Mouse (Mus musculus) lung, postnatal 14 days (tissue): Measurements from ENCODE around the gene Ybx1.

Experiments
- DNase-seq: peaks from one replicate; pipeline ENCODE4 v3.0.0; 2021

Ybx1 gene

DNA sequence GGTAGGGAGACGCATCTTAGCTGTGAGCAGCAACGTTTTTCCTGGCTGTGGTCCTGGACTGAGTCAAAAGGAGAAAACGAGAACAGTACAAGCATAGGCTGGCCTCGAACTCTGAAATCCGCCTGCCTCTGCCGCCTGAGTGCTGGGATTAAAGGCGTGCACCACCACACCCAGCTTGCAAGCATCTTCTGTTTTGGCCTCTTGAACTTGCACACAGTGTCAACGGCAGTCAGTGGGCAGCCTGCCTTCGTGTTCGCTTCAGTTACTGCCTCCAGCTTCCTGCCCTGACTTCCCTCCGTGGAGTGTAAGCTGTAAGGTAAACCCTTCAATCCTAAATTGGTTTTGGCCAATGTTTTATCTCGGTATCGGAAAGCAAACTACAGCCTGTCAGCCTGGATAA lies 27.8 kb downstream of the Ybx1 start:
- DNase-seq = no peak

DNA sequence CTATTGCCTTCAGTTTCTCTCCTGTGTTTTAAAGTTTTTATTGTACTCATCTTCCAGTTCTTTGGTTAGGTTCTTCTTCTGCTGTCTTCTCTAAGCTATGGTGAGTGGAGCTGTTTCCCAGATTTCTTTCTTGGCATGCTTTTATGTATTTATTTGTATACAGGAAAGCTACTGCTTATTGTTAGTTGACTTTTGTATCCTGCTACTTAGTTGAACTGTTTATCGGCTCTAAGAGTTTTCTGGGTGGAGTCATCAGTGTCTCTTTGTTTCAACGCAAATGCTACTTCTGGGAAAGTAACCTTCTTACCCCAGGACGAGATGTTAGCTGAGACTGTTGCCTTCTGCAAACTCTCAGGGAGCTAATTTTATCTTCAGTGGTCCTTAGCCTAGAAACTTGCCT lies 30.9 kb downstream of the Ybx1 start:
- DNase-seq = no peak

DNA sequence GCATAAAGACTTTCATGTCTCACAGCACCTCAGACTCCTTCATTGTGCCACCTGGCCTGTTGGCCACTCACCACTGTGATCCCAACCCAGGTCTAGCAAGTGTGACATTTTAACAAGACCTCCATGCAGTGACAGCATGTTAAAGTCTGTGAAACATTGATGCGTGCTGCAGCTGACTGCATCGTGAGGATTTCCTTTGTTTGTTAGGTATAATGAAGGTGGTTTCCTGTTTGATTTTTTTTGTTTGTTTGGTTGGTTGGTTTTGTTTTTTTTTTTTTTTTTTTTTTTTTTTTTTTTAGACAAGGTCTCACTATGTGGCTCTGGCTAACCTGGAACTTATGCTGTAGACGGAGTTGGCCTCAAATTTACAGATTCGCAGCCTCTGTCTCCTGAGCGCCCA lies 31.9 kb downstream of the Ybx1 start:
- DNase-seq = no peak

GRCm38 (mm10) chr4:119261087-119261713 lies 33.2 kb downstream of the Ybx1 start:
- no peak for DNase-seq

GRCm38 (mm10) chr4:119259344-119260254 lies 34.8 kb downstream of the Ybx1 start:
- DNase-seq = no peak

DNA sequence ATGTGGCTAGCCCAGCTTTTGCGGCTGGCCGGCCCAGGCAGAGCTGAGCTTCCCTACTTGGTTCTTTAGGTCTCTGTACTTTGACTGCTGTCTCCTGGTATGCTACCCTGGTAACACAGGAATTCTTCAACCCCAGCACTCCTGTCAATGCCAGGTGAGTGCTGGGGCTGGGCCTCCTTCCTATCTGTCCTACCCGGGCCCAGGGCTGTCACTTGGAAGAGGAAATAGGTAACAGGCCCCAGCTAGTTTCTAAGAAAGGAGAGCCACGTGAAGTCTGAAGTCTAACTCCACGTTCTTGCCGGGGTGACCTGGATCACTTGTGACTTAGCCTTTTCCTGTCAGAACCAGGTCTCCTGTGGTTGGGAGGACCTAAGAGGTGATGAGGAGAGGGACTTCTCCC lies 37.3 kb downstream of the Ybx1 start:
- DNase-seq = no peak

DNA sequence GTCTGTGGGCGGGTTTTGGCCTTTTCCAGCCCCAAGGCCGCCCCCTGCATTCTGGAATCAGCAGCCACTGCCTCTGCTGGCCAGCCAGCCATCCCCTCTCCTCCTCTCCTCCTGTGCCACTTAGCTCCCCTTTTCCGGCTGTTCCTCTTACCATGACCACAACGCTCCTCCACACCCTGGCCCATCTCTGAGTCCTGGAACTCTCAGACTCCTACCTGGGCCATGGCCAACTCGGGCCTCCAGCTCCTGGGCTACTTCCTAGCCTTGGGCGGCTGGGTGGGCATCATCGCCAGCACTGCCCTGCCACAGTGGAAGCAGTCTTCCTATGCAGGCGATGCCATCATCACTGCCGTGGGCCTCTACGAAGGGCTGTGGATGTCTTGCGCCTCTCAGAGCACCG lies 39.1 kb downstream of the Ybx1 start, which contains the start of gene Cldn19:
TSS of gene Cldn19 (plus strand) at position 64 of the 400 bp plus-strand sequence.
- no peak for DNase-seq

DNA sequence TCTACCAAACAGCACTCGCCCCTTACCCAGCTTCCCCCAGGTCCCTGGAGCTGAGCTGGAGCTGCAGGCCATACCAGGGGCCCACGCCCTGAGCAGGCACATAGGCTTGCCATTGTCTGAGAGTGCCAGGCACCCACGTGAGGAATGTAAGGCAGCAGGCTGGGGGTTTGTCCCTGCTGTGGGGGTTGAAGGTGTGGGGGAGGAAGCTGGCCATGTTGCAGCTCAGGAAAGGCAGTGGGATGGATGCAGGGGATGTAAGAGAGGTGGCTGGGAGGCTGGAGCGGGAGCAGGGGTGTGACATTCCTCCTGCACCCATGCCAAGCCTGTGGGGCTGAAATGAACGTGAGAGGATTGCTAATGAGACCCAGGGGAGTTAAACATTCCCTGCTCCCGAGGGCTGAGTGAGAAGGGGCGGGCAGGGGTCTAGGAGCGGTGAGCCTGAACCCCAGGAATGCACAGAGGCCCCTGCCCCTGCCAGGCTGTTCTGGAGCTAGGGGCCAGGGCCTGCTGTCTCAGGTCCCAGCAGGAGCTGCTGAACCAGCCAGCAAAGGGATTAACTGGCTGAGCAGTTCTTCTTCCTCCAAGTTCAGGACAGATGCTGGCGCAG lies 40.3 kb downstream of the Ybx1 start:
- no peak for DNase-seq

GRCm38 (mm10) chr4:119252025-119252808 lies 42.2 kb downstream of the Ybx1 start:
- DNase-seq = no peak

DNA sequence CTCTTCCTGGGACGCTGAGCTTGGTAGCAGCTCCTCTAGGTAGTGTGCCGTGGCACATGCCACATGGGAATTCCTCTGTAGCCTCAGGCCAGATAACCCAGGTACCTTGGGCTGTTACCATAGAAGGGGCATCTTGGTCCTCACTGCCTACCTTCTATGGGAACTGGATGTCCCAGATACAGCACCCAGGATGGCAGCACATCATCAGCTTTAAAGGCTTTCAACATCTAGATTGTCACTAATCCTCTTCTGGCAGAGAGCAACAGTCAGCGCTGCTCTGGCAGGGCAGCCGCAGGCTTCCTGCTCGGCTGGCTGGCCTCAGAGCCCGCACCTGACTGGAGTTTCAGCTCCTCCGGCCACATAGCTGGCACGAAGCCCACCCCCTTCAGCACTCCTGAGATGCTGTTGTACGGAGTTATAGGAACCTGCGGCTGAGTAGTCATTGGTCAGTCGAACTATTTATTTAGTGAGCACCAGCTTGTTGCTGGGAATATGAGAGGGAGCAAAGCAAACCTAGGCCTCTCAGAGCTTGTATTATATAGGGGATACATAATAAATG lies 45.9 kb downstream of the Ybx1 start:
- DNase-seq = peak; percentile 46

- peak; percentile 90 for DNase-seq
These were observed 46.8 kb downstream of the Ybx1 start for GRCm38 (mm10) chr4:119247462-119248235.

- no peak for DNase-seq
These were observed 47.6 kb downstream of the Ybx1 start for GRCm38 (mm10) chr4:119246688-119247225.

- no peak for DNase-seq
These were observed 48.4 kb downstream of the Ybx1 start for GRCm38 (mm10) chr4:119245961-119246360.

DNA sequence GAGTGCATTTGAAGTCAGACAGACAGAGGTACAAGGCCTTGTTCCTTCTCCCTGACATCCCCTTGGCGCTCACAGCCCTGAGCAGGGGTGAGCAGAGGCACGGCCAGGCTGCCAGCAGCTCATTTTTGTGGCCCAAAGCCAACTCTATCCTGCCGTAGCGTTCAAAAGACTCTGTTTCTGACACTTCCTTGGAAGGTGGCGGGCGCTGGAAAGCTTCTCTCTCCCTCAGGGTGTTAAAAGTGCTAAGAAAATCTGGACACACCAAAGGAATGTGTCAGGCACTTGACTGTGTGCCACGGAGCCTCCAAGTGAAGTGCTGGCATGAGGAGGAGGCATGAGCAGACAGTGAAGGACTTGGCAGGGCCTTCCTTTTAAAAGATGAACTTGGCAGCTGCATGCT lies 48.8 kb downstream of the Ybx1 start:
- peak; percentile 33 for DNase-seq

DNA sequence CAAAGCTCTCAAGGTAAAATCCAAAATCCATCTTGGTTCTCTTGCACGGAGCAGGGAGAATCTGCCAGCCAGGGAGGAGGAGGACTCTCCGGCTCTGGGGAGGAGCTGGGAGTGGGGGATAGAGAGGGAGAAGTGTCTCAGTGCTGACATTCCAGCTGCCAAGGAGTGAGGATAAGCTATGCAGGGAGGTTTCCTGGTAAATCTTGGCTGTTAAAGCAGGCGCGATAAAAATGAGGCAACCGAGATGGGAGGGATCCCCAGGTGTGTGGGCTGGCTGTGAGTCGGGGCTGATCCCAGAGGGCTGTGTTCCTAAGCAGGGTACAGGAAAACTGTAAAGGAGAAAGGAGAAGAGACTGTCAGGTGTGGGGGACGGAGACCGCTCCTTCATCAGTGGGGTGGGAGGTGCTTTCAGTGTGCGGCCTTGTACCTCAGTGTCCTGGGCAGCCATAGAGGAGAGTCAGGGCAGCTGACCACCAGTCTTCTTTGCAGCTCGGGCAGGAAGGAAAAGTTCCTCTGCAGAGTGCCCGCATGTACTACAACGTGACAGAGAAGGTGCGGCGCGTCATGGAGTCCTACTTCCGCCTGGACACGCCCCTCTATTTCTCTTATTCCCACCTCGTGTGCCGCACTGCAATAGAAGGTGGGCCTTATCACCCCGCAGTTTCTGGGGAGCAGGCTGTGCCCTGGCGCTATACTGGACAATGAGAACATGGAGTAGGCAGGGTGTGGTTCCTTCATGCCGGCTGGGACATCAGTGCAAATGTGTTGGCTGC lies 49.8 kb downstream of the Ybx1 start:
- DNase-seq = no peak

- no peak for DNase-seq
These were observed 51.8 kb downstream of the Ybx1 start for GRCm38 (mm10) chr4:119242571-119242970.

DNA sequence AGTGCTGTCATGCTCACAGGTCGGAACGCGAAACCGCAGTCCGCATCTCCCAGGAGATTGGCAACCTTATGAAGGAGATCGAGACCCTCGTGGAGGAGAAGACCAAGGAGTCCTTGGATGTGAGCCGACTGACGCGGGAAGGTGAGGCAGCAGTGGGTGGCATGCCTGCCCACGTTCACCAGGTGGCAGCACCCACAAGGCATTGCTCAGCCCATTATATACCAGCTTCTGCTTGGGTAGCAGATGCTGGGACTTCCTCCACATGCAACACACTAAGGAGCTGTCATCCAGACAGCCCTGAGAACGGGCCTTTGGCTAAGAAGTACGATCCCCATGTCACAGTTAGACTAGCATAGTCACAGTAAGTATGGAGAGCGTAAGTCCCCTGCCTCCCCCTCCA lies 52.7 kb downstream of the Ybx1 start:
- peak; percentile 34 for DNase-seq

DNA sequence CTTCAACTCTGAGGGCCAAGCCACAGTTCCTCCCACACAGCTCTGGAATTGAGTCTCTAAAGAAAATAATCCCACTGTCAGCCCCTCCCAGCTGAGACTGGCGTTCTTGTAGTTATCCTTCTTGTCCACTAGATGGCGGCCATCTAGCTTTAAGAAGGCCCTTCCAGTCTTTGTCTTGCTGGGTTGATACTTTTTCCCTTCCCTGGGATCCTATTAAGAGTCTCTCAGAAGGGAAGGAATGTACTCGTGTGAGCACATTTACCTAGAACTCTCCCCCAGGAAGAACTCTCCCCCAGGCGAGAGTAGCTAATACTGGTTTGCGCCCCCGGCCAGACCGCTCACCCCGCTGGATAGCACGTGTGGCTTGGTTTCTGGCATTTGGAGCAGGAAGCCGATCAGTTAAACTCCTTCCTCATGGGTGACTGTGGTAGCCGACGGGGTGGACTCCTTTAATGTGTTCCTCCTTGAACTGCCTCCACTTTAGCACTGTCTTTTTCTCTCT lies 55.2 kb downstream of the Ybx1 start:
- DNase-seq = peak; percentile 46

DNA sequence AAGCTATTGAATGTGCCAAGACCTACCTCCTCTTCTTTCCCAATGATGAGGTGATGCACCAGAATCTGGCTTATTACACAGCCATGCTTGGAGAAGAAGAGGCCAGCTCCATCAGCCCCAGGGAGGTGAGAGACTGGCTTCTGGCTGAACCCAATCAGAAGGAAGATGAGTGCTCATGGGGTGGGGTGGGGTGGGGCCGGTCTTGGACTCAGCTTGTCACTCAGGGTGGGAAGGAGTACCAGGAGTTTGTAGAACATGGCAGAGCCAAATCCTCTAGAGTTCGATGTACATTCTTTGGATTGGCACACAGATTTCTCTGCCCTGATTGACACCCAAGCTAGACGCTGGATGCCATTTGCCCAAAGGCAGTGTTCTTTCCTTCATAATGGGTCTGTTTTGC lies 55.7 kb downstream of the Ybx1 start:
- no peak for DNase-seq

- no peak for DNase-seq
These were observed 60.1 kb downstream of the Ybx1 start for GRCm38 (mm10) chr4:119234348-119234747.
